Mouse (Mus musculus) testis, adult 2 months (tissue): Measurements from ENCODE around the gene Mmp15.

Source experiments
- CTCF ChIP-seq: fragments of 200-500 bp; IDR thresholded peaks from 2 replicates; pipeline ENCODE4 v1.5.1; 2012; ENCODE audit warnings: low read depth, mild to moderate bottlenecking, inconsistent platforms, low read length, moderate library complexity; ENCODE audit not compliant: control insufficient read depth, insufficient read depth, insufficient replicate concordance
- POLR2A ChIP-seq: fragments of 200-500 bp; IDR thresholded peaks from 2 replicates; pipeline ENCODE4 v1.6.1; 2012; ENCODE audit warnings: low read depth, mild to moderate bottlenecking, inconsistent platforms, low read length, moderate library complexity; ENCODE audit not compliant: control insufficient read depth

DNA sequence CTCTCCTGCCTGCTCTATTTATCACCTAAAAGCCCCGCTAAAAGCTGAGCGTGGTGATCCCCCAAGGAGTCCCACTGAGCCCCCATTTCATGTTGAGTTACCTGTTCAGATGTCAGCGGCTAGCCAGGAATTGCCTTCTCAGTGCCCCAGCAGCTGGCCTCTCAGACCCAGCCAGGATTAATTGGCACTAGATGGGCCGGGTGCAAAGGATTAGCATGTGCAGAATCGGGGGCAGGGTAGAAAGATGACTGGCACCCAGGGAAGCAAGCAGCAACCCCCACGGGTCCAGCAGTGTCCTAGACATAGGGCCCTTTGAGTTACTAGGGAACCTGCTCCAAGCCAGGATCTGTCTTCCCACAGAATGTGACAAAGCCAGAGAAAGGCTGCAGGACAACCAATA is 45.6 kb upstream of the Mmp15 start, which contains the start of gene Cngb1:
- no peak for TF ChIP-seq CTCF
- TF ChIP-seq POLR2A: no peak
